Mouse (Mus musculus) forebrain, embryonic 16.5 days (tissue): ENCODE data around the gene Spata13. TPM values are rescaled to one million over a fixed set of nuclear protein-coding genes. Genes with fewer than 3 reads are reported as not detected.

ENCODE experiments used
- ATAC-seq: fragments of 200-750 bp; cut with Nextera tagmentation; 2 replicates; pipeline ENCODE4 v1.8.0; 2017; ENCODE audit warnings: mild to moderate bottlenecking, moderate library complexity
- H3K27ac ChIP-seq: fragments of 300-500 bp; sonication (generic); 2 replicates; pipeline ENCODE4 v1.5.1; 2014; ENCODE audit warnings: low read length, control low read depth
- H3K27me3 ChIP-seq: fragments of 300-500 bp; sonication (generic); replicated peaks from 2 replicates; pipeline ENCODE4 v1.6.1; 2014; ENCODE audit warnings: low read length; ENCODE audit not compliant: control insufficient read depth, insufficient read depth
- H3K36me3 ChIP-seq: fragments of 300-500 bp; sonication (generic); 2 replicates; pipeline ENCODE4 v1.6.1; 2014; ENCODE audit not compliant: control insufficient read depth, insufficient read depth
- H3K4me1 ChIP-seq: fragments of 300-500 bp; sonication (generic); replicated peaks from 2 replicates; pipeline ENCODE4 v1.6.1; 2014; ENCODE audit warnings: low read length; ENCODE audit not compliant: control insufficient read depth, insufficient read depth
- H3K4me2 ChIP-seq: fragments of 300-500 bp; sonication (generic); 2 replicates; pipeline ENCODE4 v1.6.1; 2014; ENCODE audit warnings: mild to moderate bottlenecking, low read length, control low read depth
- H3K4me3 ChIP-seq: fragments of 300-500 bp; sonication (generic); replicated peaks from 2 replicates; pipeline ENCODE4 v1.5.1; 2014; ENCODE audit warnings: mild to moderate bottlenecking, low read length, control low read depth
- H3K9ac ChIP-seq: fragments of 300-500 bp; sonication (generic); replicated peaks from 2 replicates; pipeline ENCODE4 v1.6.1; 2014; ENCODE audit warnings: low read depth, low read length, control low read depth
- H3K9me3 ChIP-seq: fragments of 300-500 bp; sonication (generic); 2 replicates; pipeline ENCODE4 v1.6.1; 2016; ENCODE audit warnings: low read length; ENCODE audit not compliant: control insufficient read depth
- WGBS: fragments of 180-500 bp; shearing (Covaris S2); extraction: QIAGEN DNeasy Blood & Tissue Kit; methylation state at CpG from one replicate; pipeline ENCODE4 v1.1.7; 2014; 5-methylcytosine and 5-hydroxymethylcytosine counted together
- polyA plus RNA-seq: library from polyadenylated mRNA; unstranded; fragments of >200 nt; fragmentation: Nextera tagmentation; extraction: Ambion mirVana; gene quantifications from 2 replicates; pipeline ENCODE4 v1.2.1, GENCODE M21; 2015

Spata13 gene
- polyA plus RNA-seq, 1 experiment from 2014 or later, result 41.8 TPM

DNA sequence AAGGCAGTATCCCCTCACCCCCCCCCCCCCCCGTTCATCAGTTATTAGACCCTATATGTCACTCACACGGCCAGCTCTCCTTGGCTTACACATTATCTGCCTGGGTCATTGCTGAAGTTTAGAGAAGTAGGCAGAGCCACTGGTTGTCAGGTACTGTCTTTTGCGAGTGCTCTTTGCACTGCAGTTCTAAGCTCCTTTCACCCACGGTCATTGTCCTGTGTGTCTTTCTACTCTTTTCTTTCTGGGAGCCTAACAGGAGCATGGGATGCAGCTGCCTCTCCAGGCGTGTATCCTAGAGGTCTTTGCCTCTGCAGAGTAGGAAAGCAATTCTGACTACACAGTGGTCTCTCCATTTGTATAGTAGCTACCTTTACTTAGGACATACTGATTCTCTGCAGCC lies 27.5 kb downstream of the Spata13 start:
- H3K4me2 ChIP-seq, result no peak overlapping the region
- 93% methylated on average over 5 of the region's 5 CpGs for WGBS
- H3K36me3 ChIP-seq, result no peaks in the 10 kb centered on the region
- no peaks in the 10 kb centered on the region for H3K9me3 ChIP-seq
- H3K4me1 ChIP-seq, result peaks cover 15% of the 10 kb centered on the region
- H3K4me3 ChIP-seq, result no peak overlapping the region
- ATAC-seq, result no peak
- H3K27ac ChIP-seq, result no peak overlapping the region
- H3K27me3 ChIP-seq, result no peaks in the 10 kb centered on the region
- no peak overlapping the region for H3K9ac ChIP-seq

DNA sequence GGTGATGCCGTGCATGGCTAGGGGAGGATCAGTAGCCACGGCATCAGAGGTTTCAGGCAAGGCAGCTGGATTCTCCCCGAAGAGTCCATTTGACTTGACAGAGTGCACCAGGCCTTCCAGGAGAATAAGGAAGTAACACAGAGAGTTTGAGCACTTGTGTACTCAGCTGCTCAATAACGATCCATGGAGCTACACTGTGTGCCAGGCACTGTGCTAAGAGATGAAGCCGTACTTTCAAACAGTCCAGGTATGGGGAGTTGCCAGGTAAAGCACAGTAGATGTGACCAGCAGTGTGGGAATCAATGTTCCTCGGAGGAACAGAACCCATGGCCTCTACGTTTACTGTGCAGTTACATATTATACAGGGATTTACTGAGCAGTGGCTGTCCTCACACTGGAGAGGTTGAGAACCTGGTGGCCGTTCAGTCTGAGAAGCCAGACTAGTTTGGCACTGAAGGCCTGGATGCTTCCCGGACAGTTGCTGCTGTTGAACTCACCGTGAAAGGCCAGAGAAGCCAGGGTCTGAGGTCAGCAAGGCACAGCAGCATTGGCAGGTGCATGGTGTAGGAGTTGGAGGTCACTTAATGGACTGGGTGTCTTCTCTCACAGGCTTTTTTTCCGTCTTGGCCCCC lies 29.6 kb downstream of the Spata13 start:
- H3K4me1 ChIP-seq, result peaks cover 7% of the 10 kb centered on the region; the same call in 1 of the 2 replicates
- WGBS, result 84% methylated on average over 11 of the region's 11 CpGs
- H3K9ac ChIP-seq, result no peak overlapping the region
- no peaks in the 10 kb centered on the region for H3K36me3 ChIP-seq
- H3K27ac ChIP-seq, result no peak overlapping the region
- no peak overlapping the region for H3K4me3 ChIP-seq
- no peaks in the 10 kb centered on the region for H3K27me3 ChIP-seq
- H3K4me2 ChIP-seq, result no peak overlapping the region
- ATAC-seq, result no peak
- H3K9me3 ChIP-seq, result no peaks in the 10 kb centered on the region

DNA sequence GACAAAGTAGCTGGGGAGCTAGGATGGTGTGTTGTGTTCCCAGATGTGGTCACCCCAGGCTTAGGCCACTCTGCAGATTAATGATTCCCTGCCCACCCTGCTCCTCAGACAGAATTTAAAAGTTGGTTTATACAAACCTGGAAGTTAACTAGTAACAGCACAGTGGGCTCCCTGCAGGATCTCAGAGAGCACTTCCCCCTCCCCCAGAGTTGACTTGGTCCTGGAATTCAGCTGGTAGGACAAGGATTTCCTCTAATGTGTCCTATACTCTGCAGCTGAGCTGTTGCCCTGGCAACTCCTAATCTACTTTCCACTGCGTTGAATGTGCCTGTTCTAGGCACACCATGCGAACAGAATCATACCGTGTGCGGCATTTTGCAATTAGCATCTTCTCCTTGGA lies 30.8 kb downstream of the Spata13 start:
- peak; percentile 66 for ATAC-seq
- no peak overlapping the region for H3K4me3 ChIP-seq
- WGBS, result 18% methylated on average over 4 of the region's 4 CpGs

DNA sequence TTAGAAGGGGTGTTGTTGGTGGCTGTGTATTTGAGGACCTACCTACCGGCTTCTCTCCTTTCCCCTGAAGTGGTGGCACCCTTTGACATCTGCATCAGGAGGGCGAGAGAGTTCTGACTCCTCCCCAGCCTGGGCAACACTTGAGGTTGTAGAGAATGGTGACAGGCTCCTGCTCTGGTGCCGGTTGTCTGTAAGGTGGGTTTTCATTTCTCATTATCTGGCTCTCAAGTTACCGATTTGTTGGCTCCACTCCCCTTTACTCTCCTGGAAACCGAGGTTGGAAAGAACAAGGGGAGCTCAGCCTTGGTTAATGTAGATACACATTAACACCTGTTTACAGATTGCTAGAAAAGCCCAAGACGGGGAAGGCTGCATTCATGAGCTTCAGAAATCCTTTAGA lies 31.5 kb downstream of the Spata13 start:
- Histone ChIP-seq H3K27me3 (no peaks in the 10 kb centered on the region), H3K9me3 (no peaks in the 10 kb centered on the region), H3K4me2 (no peak overlapping the region), H3K4me1 (peaks cover 10% of the 10 kb centered on the region; the same call in 1 of the 2 replicates), H3K27ac (no peak overlapping the region), H3K4me3 (no peak overlapping the region), H3K9ac (no peak overlapping the region), H3K36me3 (no peaks in the 10 kb centered on the region)
- 56% methylated on average over 6 of the region's 6 CpGs for WGBS
- no peak for ATAC-seq

More for the DNA sequence above, 30.8 kb downstream of the Spata13 start:
- H3K4me2 ChIP-seq, result no peak overlapping the region
- no peaks in the 10 kb centered on the region for H3K9me3 ChIP-seq
- H3K9ac ChIP-seq, result no peak overlapping the region
- no peak overlapping the region for H3K27ac ChIP-seq
- H3K27me3 ChIP-seq, result no peaks in the 10 kb centered on the region
- H3K36me3 ChIP-seq, result no peaks in the 10 kb centered on the region
- H3K4me1 ChIP-seq, result peaks cover 7% of the 10 kb centered on the region; the same call in 1 of the 2 replicates

DNA sequence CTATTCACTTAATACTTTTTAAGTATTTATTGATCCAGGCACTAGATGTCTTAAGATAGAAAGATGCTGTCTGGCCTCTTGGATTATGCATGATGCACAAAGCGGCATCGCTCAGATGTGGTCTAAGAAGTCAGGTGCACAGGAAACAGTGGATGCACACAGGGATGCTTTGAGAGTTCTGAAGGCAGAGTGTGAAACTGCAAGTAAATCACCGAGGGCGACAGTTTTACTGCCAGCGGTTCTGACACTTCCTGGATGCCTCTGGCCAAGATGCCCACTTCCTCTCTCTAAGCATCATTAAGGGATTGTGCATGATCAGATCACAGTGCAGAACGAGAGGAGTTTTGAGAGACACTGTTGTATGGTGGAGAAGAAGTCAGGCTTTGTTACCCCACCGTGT lies 32.5 kb downstream of the Spata13 start:
- Histone ChIP-seq H3K9me3 (no peaks in the 10 kb centered on the region), H3K4me3 (no peak overlapping the region), H3K27ac (no peak overlapping the region), H3K4me1 (peaks cover 13% of the 10 kb centered on the region), H3K27me3 (no peaks in the 10 kb centered on the region), H3K36me3 (no peaks in the 10 kb centered on the region), H3K9ac (no peak overlapping the region), H3K4me2 (no peak overlapping the region)
- ATAC-seq, result no peak
- WGBS, result 82% methylated on average over 7 of the region's 7 CpGs

DNA sequence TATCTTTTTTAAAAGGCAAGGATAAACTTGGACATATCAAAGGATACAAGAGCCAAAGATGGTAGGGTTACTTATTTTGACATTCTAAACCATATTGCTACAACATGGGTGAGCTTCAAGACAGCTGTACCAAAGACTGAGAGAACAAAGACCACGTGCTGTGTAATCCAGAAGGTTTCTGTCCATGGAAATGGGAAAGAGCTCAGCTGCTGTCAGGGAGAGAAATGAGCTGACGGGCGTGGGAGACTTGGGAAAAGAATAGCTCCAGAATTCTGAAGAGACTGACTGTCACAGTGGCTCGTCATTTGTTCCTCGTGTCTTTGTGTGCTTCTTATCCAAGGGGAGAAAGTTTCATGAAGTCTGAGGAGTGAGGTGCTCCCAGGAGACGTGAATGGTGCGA lies 36.4 kb downstream of the Spata13 start:
- WGBS, result 36% methylated on average over 7 of the region's 7 CpGs
- Histone ChIP-seq H3K4me3 (no peak overlapping the region), H3K4me1 (peaks cover 15% of the 10 kb centered on the region), H3K9ac (no peak overlapping the region), H3K27me3 (no peaks in the 10 kb centered on the region), H3K36me3 (no peaks in the 10 kb centered on the region), H3K27ac (no peak overlapping the region), H3K4me2 (no peak overlapping the region), H3K9me3 (no peaks in the 10 kb centered on the region)
- ATAC-seq, result peak; percentile 28; the same call in 1 of the 2 replicates

DNA sequence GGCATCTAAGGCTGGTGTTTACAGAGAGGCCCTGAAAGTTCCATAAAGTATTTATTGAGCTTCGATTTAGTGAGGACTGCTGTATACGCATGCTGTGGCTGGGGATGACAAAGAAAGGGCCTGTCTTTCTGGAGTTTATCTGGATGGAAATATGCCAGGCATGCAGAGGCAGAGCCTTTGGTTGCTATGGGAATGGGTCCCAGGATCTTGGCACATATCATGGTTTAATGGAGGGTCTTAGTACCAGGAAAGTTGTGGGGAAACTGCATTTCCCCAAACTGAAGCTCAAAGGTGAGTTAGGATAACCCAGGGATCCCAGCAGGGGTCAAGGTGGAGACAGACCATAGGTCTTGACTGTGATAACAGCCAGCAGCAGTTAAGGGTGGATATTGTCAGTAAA lies 37.7 kb downstream of the Spata13 start:
- 22% methylated on average over 2 of the region's 2 CpGs for WGBS

DNA sequence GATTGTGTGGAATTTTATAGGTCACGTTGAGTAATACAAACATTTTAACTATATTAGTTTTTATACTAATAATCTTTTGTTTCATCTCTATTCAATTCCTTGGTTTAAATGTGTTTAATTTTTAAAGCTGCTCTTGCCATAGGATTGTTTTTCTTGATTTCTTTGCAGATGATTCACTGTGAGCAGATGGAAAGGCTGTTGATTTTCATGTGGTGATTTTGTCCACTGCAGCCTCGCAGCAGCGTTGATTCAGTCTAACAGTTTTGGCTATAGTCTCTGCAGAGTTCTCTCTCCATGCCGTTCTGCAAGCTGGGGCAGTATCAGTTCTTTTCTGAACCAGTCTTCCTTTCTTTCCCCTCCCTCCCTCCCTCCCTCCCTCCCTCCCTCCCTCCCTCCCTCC lies 41.9 kb downstream of the Spata13 start:
- Histone ChIP-seq H3K4me2 (no peak overlapping the region), H3K9me3 (no peaks in the 10 kb centered on the region), H3K36me3 (no peaks in the 10 kb centered on the region), H3K27me3 (no peaks in the 10 kb centered on the region), H3K4me3 (no peak overlapping the region), H3K9ac (no peak overlapping the region), H3K27ac (no peak overlapping the region), H3K4me1 (peaks cover 15% of the 10 kb centered on the region)
- WGBS, result 82% methylated on average over 4 of the region's 4 CpGs
- ATAC-seq, result no peak

More for the DNA sequence above, 37.7 kb downstream of the Spata13 start:
- H3K9me3 ChIP-seq, result no peaks in the 10 kb centered on the region
- 0 out of 2 replicates have a peak overlapping the region, but pooled peaks have one; percentile 24 for H3K27ac ChIP-seq
- H3K4me3 ChIP-seq, result no peak overlapping the region
- H3K9ac ChIP-seq, result no peak overlapping the region
- ATAC-seq, result no peak
- no peak overlapping the region for H3K4me2 ChIP-seq
- H3K4me1 ChIP-seq, result peaks cover 15% of the 10 kb centered on the region
- no peaks in the 10 kb centered on the region for H3K36me3 ChIP-seq
- H3K27me3 ChIP-seq, result no peaks in the 10 kb centered on the region

DNA sequence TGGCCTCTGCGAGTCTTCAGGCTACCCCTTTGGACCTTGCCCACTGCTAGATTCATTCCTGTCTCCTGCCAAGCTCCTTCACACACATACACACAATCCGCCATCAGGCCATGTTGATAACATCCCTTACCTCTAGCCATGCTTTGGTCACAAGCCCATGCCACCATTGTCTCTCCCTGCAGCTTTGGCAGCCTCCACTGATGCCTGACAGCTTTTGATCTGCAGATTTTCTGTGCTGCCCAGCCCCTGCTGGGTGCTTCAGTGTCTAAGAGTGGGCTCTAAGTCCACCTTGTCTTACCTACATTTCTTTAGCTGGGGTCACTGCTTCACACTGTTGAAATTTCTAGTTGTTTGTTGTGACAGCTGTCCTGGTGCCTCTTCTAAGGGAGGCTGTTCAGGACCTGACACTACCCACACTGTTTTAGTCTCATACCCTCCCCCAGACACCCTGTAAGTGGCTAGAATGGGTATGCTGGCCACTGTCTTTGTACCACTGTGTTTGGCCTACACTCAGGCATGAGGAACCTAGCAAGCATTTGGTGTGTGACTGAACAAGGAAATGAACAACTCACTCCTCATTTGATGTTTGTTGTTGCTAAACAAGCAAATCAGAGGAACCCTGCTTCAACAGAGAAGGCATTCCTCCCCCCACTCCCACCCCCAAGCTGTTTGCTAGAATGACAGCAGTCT lies 43.0 kb downstream of the Spata13 start:
- no peak overlapping the region for H3K4me2 ChIP-seq
- no peak for ATAC-seq
- H3K9ac ChIP-seq, result no peak overlapping the region
- H3K36me3 ChIP-seq, result no peaks in the 10 kb centered on the region
- WGBS, result 80% methylated on average over 2 of the region's 2 CpGs
- no peak overlapping the region for H3K27ac ChIP-seq
- H3K4me1 ChIP-seq, result 0 out of 2 replicates have a peak, but pooled peaks cover 6% of the 10 kb centered on the region
- no peak overlapping the region for H3K4me3 ChIP-seq
- H3K27me3 ChIP-seq, result no peaks in the 10 kb centered on the region
- H3K9me3 ChIP-seq, result no peaks in the 10 kb centered on the region
